Mouse (Mus musculus) small intestine, adult 2 months (tissue): ENCODE results near the gene Mrc2.

Source experiments
- CTCF ChIP-seq: fragments of 200-500 bp; IDR thresholded peaks from 2 replicates; pipeline ENCODE4 v1.5.1; 2012; ENCODE audit warnings: low read depth, mild to moderate bottlenecking, control low read depth, inconsistent platforms, low read length, moderate library complexity, mixed read lengths; ENCODE audit not compliant: insufficient replicate concordance, insufficient read length; ENCODE audit errors: extremely low read depth
- POLR2A ChIP-seq: fragments of 200-500 bp; IDR thresholded peaks from 2 replicates; pipeline ENCODE4 v1.6.1; 2012; ENCODE audit warnings: low read depth, mild to moderate bottlenecking, control low read depth, inconsistent platforms, low read length, moderate library complexity

- TF ChIP-seq CTCF (no peak), POLR2A (no peak)
Observed at GRCm38 (mm10) chr11:105366051-105366450, 73.6 kb downstream of the Mrc2 start.
